Mouse (Mus musculus): ENCODE measurements around the gene Hebp1. TPM values are rescaled to one million over a fixed set of nuclear protein-coding genes. Genes with fewer than 3 reads are reported as not detected.

The Hebp1 gene
- polyA plus RNA-seq, 1 experiment from 2014 or later: 5.5 TPM

DNA sequence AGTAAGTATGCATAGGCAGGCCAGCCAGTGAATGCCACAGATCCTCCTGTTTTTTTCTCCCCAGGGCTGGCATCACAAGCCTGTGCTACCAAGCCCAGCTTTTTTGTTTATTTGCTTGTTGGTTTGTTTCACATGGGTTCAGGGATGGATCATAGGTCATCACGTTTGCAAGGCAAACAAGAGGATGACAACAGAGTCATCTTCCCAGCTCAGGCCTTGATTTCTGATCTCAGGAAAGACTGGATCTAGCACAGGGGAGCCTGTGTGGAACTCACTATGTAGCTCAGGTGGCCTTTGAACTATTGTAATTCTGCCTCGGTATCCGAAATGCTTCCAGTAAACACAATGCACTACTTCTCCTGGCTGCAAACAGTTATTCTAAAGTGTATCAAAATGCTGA lies 35.5 kb downstream of the Hebp1 start:
- ATAC-seq: no peak
- Histone ChIP-seq H3K9me3 (replicated peaks; ENCODE audit: control insufficient read depth, low read length, poor library complexity, severe bottlenecking) (no peaks in the 10 kb centered on the region), H3K36me3 (ENCODE audit: control insufficient read depth, insufficient read depth, low read length) (no peaks in the 10 kb centered on the region), H3K4me3 (ENCODE audit: low read depth, low read length) (no peak overlapping the region), H3K4me1 (ENCODE audit: control insufficient read depth, insufficient read depth, low read length) (no peaks in the 10 kb centered on the region), H3K27ac (ENCODE audit: low read length) (no peak overlapping the region), H3K27me3 (ENCODE audit: control insufficient read depth, insufficient read depth, low read depth, low read length) (peaks cover 3% of the 10 kb centered on the region; the same call in 1 of the 2 replicates), H3K9ac (ENCODE audit: low read depth, low read length) (no peak overlapping the region), H3K4me2 (ENCODE audit: low read length) (no peak overlapping the region)
- WGBS: 90% methylated on average over 3 of the region's 3 CpGs

DNA sequence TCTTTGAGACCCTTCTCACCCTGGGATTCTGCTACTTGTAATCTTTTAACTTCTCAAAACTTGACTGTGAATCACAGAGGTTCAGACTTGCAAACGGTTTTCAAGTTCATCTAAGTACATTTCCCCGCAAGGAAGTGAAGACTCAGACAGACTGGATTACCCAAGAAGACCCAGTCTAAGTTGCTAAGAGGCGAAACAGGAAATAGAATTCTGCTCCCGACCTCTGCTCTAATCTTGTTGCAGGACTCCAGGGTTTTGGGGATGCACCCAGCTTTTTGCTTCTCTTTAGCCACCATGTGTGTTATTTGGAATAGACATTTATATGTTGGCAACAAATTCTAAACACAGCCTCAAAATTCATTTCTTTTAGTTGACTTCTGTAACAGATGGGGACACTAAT lies 36.5 kb downstream of the Hebp1 start:
- Histone ChIP-seq H3K4me3 (ENCODE audit: low read depth, low read length) (no peak overlapping the region), H3K36me3 (ENCODE audit: control insufficient read depth, insufficient read depth, low read length) (no peaks in the 10 kb centered on the region), H3K4me2 (ENCODE audit: low read length) (no peak overlapping the region), H3K4me1 (ENCODE audit: control insufficient read depth, insufficient read depth, low read length) (no peaks in the 10 kb centered on the region), H3K9me3 (replicated peaks; ENCODE audit: control insufficient read depth, low read length, poor library complexity, severe bottlenecking) (no peaks in the 10 kb centered on the region), H3K27ac (ENCODE audit: low read length) (no peak overlapping the region), H3K9ac (ENCODE audit: low read depth, low read length) (no peak overlapping the region), H3K27me3 (ENCODE audit: control insufficient read depth, insufficient read depth, low read depth, low read length) (peaks cover 3% of the 10 kb centered on the region; the same call in 1 of the 2 replicates)
- 88% methylated on average over 4 of the region's 4 CpGs for WGBS
- no peak for ATAC-seq

DNA sequence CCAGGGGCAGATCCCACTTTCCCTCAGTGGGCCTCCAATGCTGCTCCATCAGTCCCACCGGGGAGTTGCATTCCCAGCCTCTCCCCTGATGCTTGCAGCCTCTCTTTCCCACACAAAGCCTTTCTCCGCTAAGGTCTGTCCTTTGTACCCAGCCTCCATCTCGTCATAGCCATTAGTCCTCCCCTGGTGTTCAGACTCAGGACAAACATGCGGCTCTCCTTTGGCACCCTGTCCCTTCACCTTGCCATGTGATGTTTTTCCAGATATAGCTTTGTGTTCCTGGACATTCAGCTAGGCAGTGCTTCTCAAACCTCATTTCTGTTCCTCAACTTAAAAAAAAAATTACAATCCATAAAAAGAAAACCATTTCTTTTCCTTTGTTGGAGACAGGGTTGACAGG lies 39.3 kb downstream of the Hebp1 start:
- Histone ChIP-seq H3K9me3 (replicated peaks; ENCODE audit: control insufficient read depth, low read length, poor library complexity, severe bottlenecking) (no peaks in the 10 kb centered on the region), H3K27me3 (ENCODE audit: control insufficient read depth, insufficient read depth, low read depth, low read length) (no peaks in the 10 kb centered on the region), H3K4me2 (ENCODE audit: low read length) (no peak overlapping the region), H3K36me3 (ENCODE audit: control insufficient read depth, insufficient read depth, low read length) (no peaks in the 10 kb centered on the region), H3K27ac (ENCODE audit: low read length) (no peak overlapping the region), H3K9ac (ENCODE audit: low read depth, low read length) (no peak overlapping the region), H3K4me1 (ENCODE audit: control insufficient read depth, insufficient read depth, low read length) (no peaks in the 10 kb centered on the region), H3K4me3 (ENCODE audit: low read depth, low read length) (no peak overlapping the region)
- no peak for ATAC-seq
- WGBS: 36% methylated on average over 4 of the region's 4 CpGs

DNA sequence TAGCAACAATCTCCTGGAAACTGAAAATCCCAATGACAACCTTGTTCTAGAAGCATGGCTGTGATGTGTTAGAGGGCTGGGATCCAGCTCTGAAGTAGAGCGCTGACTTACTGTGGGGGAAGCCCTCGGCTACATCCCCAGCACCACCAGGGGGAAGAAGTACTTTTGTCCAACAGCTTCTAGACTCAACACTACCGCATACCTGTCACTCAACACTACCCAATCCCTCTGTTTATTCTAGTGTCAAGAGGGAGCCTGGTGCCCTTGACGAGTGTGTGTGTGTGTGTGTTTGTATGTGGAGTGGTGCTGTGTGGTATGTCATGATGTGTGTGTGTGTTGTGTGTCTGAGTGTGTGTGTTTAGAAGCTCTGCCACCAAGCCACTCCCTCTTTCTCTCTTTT lies 40.3 kb downstream of the Hebp1 start:
- Histone ChIP-seq H3K9ac (ENCODE audit: low read depth, low read length) (no peak overlapping the region), H3K4me2 (ENCODE audit: low read length) (no peak overlapping the region), H3K27ac (ENCODE audit: low read length) (no peak overlapping the region), H3K4me3 (ENCODE audit: low read depth, low read length) (no peak overlapping the region), H3K4me1 (ENCODE audit: control insufficient read depth, insufficient read depth, low read length) (no peaks in the 10 kb centered on the region), H3K27me3 (ENCODE audit: control insufficient read depth, insufficient read depth, low read depth, low read length) (no peaks in the 10 kb centered on the region), H3K36me3 (ENCODE audit: control insufficient read depth, insufficient read depth, low read length) (no peaks in the 10 kb centered on the region), H3K9me3 (replicated peaks; ENCODE audit: control insufficient read depth, low read length, poor library complexity, severe bottlenecking) (no peaks in the 10 kb centered on the region)
- 87% methylated on average over 4 of the region's 4 CpGs for WGBS
- ATAC-seq: no peak

DNA sequence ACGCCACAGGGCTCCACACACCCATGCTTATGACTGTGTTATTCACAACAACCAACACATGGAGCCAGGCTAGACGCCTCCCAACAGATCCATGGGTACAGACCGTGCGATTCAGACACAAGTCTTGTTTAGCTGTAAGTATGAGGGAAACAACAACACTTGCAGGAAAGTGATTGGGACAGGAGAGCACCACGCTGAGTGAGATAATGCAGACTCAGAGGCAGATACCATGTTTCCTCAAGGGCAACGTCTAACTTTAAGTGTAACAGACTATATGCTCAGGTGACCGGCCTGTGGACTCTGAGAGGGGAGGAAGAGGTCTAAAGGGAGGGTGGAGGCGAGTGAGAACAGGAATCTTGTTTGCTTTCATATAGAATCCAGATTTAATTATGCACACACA lies 41.2 kb downstream of the Hebp1 start:
- Histone ChIP-seq H3K27me3 (ENCODE audit: control insufficient read depth, insufficient read depth, low read depth, low read length) (no peaks in the 10 kb centered on the region), H3K4me1 (ENCODE audit: control insufficient read depth, insufficient read depth, low read length) (no peaks in the 10 kb centered on the region), H3K9me3 (replicated peaks; ENCODE audit: control insufficient read depth, low read length, poor library complexity, severe bottlenecking) (no peaks in the 10 kb centered on the region), H3K27ac (ENCODE audit: low read length) (no peak overlapping the region), H3K4me3 (ENCODE audit: low read depth, low read length) (no peak overlapping the region), H3K36me3 (ENCODE audit: control insufficient read depth, insufficient read depth, low read length) (no peaks in the 10 kb centered on the region), H3K9ac (ENCODE audit: low read depth, low read length) (no peak overlapping the region), H3K4me2 (ENCODE audit: low read length) (no peak overlapping the region)
- ATAC-seq: no peak
- 84% methylated on average over 8 of the region's 8 CpGs for WGBS

DNA sequence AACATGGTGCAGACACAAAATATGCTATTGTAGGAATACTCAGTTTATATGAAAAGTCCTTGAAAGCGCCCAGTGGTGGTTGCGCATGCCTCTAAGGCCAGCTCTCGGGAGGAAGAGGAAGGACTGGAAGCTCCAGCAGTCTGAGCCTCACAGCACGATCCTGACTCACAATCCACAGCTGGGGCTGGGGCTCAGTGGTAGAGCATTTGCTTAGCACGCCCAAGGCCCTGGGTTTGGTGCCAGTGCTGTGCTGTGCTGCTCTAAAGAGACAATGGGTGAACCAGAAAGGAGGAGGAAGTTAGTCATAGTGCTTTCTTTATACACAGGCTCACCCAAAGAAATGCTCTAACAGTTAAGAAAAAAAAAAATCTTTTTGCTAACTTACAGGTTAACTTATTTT lies 44.1 kb downstream of the Hebp1 start:
- Histone ChIP-seq H3K4me3 (ENCODE audit: low read depth, low read length) (no peak overlapping the region), H3K9ac (ENCODE audit: low read depth, low read length) (no peak overlapping the region), H3K4me1 (ENCODE audit: control insufficient read depth, insufficient read depth, low read length) (no peaks in the 10 kb centered on the region), H3K9me3 (replicated peaks; ENCODE audit: control insufficient read depth, low read length, poor library complexity, severe bottlenecking) (no peaks in the 10 kb centered on the region), H3K27me3 (ENCODE audit: control insufficient read depth, insufficient read depth, low read depth, low read length) (no peaks in the 10 kb centered on the region), H3K27ac (ENCODE audit: low read length) (no peak overlapping the region), H3K4me2 (ENCODE audit: low read length) (no peak overlapping the region), H3K36me3 (ENCODE audit: control insufficient read depth, insufficient read depth, low read length) (no peaks in the 10 kb centered on the region)
- WGBS: 80% methylated on average over 5 of the region's 5 CpGs
- ATAC-seq: no peak

DNA sequence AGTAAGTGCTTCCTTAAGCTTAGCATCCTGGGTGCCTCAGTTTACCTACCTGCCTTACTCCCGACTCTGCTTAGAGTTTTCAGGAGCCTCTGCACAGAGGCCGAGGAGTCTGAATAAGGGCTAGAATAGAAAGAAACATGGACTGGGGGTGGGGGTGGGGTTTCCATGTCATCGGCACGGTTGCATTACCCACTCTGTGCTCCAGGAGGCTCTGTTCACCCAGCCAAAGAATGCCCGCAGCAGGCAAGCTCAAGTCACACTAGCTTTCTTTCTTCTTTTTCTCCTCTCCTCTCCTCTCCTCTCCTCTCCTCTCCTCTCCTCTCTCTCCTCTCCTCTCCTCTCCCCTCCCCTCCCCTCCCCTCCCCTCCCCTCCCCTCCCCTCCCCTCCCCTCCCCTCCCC lies 47.5 kb downstream of the Hebp1 start:
- H3K4me2 ChIP-seq (ENCODE audit: low read length): no peak overlapping the region
- ATAC-seq: no peak
- H3K4me3 ChIP-seq (ENCODE audit: low read depth, low read length): no peak overlapping the region
- WGBS: 32% methylated on average over 5 of the region's 5 CpGs
- H3K36me3 ChIP-seq (ENCODE audit: control insufficient read depth, insufficient read depth, low read length): no peaks in the 10 kb centered on the region
- no peaks in the 10 kb centered on the region for H3K4me1 ChIP-seq (ENCODE audit: control insufficient read depth, insufficient read depth, low read length)
- no peaks in the 10 kb centered on the region for H3K9me3 ChIP-seq (replicated peaks; ENCODE audit: control insufficient read depth, low read length, poor library complexity, severe bottlenecking)
- H3K27ac ChIP-seq (ENCODE audit: low read length): no peak overlapping the region
- H3K9ac ChIP-seq (ENCODE audit: low read depth, low read length): no peak overlapping the region
- no peaks in the 10 kb centered on the region for H3K27me3 ChIP-seq (ENCODE audit: control insufficient read depth, insufficient read depth, low read depth, low read length)

DNA sequence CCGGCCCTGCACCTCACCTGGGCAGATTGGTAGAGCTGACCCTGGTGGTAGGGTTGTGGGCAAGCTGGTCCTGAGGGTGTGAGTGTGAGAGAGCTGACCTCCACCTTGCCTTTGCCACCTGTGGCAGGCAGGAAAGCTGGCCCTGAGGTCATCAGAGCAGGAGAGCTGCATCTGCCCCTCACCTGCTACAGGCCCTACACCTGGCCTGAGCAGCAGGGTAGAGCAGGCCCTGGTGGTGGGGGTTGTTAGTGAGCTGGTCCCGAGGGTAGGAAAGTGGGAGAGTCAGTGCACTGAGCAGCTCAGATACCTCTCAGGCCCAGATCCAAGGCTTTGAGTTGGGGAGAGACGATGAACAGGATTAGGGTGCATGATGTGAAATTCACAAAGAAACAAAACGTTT lies 48.1 kb downstream of the Hebp1 start:
- ATAC-seq: 0 out of 2 replicates have a peak, but pooled peaks have one; percentile 15
- Histone ChIP-seq H3K9me3 (replicated peaks; ENCODE audit: control insufficient read depth, low read length, poor library complexity, severe bottlenecking) (no peaks in the 10 kb centered on the region), H3K4me3 (ENCODE audit: low read depth, low read length) (no peak overlapping the region), H3K9ac (ENCODE audit: low read depth, low read length) (no peak overlapping the region), H3K27ac (ENCODE audit: low read length) (no peak overlapping the region), H3K4me1 (ENCODE audit: control insufficient read depth, insufficient read depth, low read length) (no peaks in the 10 kb centered on the region), H3K36me3 (ENCODE audit: control insufficient read depth, insufficient read depth, low read length) (no peaks in the 10 kb centered on the region), H3K27me3 (ENCODE audit: control insufficient read depth, insufficient read depth, low read depth, low read length) (no peaks in the 10 kb centered on the region), H3K4me2 (ENCODE audit: low read length) (no peak overlapping the region)
- WGBS: 86% methylated on average over 4 of the region's 4 CpGs

DNA sequence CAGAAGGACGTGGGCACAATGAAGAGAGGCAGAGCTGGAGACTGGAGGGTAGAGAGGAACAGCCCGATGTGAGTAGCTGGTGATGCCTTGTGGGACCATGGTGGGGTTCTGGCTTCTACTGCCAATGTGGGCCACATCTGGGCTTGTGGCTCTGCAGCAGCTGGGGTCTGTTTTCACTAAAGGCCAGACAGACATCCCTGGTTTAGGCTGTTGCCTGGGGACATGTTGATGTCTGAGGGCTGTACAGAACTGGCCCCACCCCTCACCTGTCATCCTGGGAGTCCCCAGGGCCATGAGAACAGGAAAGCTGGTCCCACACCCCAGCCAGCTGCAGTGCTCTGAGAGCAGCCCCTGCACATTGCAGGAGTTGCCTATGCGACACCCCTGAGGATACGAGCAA lies 48.6 kb downstream of the Hebp1 start:
- no peak overlapping the region for H3K4me3 ChIP-seq (ENCODE audit: low read depth, low read length)
- H3K27ac ChIP-seq (ENCODE audit: low read length): no peak overlapping the region
- 74% methylated on average over 4 of the region's 4 CpGs for WGBS
- no peaks in the 10 kb centered on the region for H3K9me3 ChIP-seq (replicated peaks; ENCODE audit: control insufficient read depth, low read length, poor library complexity, severe bottlenecking)
- no peak overlapping the region for H3K4me2 ChIP-seq (ENCODE audit: low read length)
- ATAC-seq: peak; percentile 18; the same call in 1 of the 2 replicates
- no peaks in the 10 kb centered on the region for H3K4me1 ChIP-seq (ENCODE audit: control insufficient read depth, insufficient read depth, low read length)
- H3K36me3 ChIP-seq (ENCODE audit: control insufficient read depth, insufficient read depth, low read length): no peaks in the 10 kb centered on the region
- no peaks in the 10 kb centered on the region for H3K27me3 ChIP-seq (ENCODE audit: control insufficient read depth, insufficient read depth, low read depth, low read length)
- H3K9ac ChIP-seq (ENCODE audit: low read depth, low read length): no peak overlapping the region

DNA sequence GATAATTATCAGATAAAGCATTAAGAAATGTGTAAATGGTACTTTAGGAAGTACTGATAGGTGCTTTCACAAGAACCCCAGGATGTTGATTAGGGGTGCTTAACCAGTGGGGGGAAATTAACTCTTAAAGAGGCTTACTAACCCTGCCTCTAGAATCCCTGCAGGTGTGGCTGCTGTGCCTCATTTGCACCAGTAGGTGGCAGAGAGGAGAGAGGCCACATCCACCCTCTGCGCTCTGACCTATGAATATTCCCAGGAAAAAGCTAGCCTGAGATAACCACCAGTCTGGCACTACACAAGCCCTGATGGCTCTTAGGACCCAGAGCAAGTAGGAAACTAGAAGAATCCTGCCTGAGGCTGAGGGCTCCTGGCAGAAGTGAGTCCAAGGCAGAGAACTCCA lies 49.3 kb downstream of the Hebp1 start:
- 19% methylated on average over 1 of the region's 1 CpGs for WGBS
- Histone ChIP-seq H3K27me3 (ENCODE audit: control insufficient read depth, insufficient read depth, low read depth, low read length) (no peaks in the 10 kb centered on the region), H3K4me3 (ENCODE audit: low read depth, low read length) (no peak overlapping the region), H3K27ac (ENCODE audit: low read length) (no peak overlapping the region), H3K9me3 (replicated peaks; ENCODE audit: control insufficient read depth, low read length, poor library complexity, severe bottlenecking) (no peaks in the 10 kb centered on the region), H3K36me3 (ENCODE audit: control insufficient read depth, insufficient read depth, low read length) (no peaks in the 10 kb centered on the region), H3K4me1 (ENCODE audit: control insufficient read depth, insufficient read depth, low read length) (no peaks in the 10 kb centered on the region), H3K4me2 (ENCODE audit: low read length) (no peak overlapping the region), H3K9ac (ENCODE audit: low read depth, low read length) (no peak overlapping the region)
- ATAC-seq: no peak
